Mouse (Mus musculus) stomach, postnatal 0 days (tissue): Measurements from ENCODE around the gene Ephb4.

Experiments
- CTCF ChIP-seq: IDR thresholded peaks from 2 replicates; pipeline ENCODE4 v1.5.1; 2016; ENCODE audit warnings: antibody characterized with exemption, low read depth, mild to moderate bottlenecking, moderate library complexity
- EP300 ChIP-seq: optimal IDR thresholded peaks from 2 replicates; pipeline ENCODE3; 2016; ENCODE audit warnings: antibody characterized with exemption

- no peak for TF ChIP-seq CTCF
- no peak for TF ChIP-seq EP300
Measured at GRCm38 (mm10) chr5:137409451-137409850, 59.5 kb downstream of the Ephb4 start.
